Mouse (Mus musculus): ENCODE results near the gene Anp32e.

Anp32e gene

GRCm38 (mm10) chr3:95996451-95997073 is 67.5 kb downstream of the Anp32e start:
- DNase-seq (ENCODE audit: low read depth, low spot score), result no peak

Data from c-Kit-negative CD71-positive TER-119-positive erythroid progenitor cells, embryonic 14.5 days (primary cell).